30 mouse cellular contexts compared by ENCODE assay signal in genomic region chr1:172657266-172657665, GRCm38 (mm10). TPM values are rescaled to one million over a fixed set of nuclear protein-coding genes. Genes with fewer than 3 reads are reported as not detected.
"Had no signal": no experiment of that assay in that cellular context is flagged by ENCODE, and none has a peak within 500 bp of the region (broad histone marks: within the 10 kb centered on the region; RNA-seq: fewer than 3 reads in every experiment).

No protein-coding gene starts in this region.

- DNase-seq: gastrocnemius, postnatal 14 days; gastrocnemius, postnatal 36 days; heart, adult 11 months; heart, adult 2 months; heart, postnatal 10 days; heart, postnatal 4 days; kidney, adult 18-20 months; kidney, adult 8-10 months; kidney, postnatal 10 days; kidney, postnatal 25 days; kidney, postnatal 4 days; left cerebral cortex, postnatal 4 days; liver had no signal

- H3K4me1 ChIP-seq: hindbrain, embryonic 10.5 days; hindbrain, embryonic 12.5 days; intestine, embryonic 15.5 days; limb, embryonic 12.5 days had no signal

- H3K9ac ChIP-seq: heart, embryonic 12.5 days; hindbrain, embryonic 12.5 days; hindbrain, embryonic 14.5 days; intestine, embryonic 15.5 days; limb, embryonic 12.5 days had no signal

- H3K27ac ChIP-seq: heart, adult 2 months; hindbrain, embryonic 10.5 days; hindbrain, embryonic 12.5 days; hindbrain, embryonic 14.5 days; intestine, embryonic 15.5 days; layer of hippocampus, adult 2 months; left cerebral cortex, adult 2 months; limb, embryonic 12.5 days had no signal

- H3K4me3 ChIP-seq: heart, adult 2 months; heart, embryonic 12.5 days; hindbrain, embryonic 10.5 days; hindbrain, embryonic 12.5 days; intestine, embryonic 15.5 days; layer of hippocampus, adult 2 months; left cerebral cortex, adult 2 months; limb, embryonic 12.5 days had no signal

- H3K36me3 ChIP-seq: heart, embryonic 12.5 days; hindbrain, embryonic 10.5 days; hindbrain, embryonic 12.5 days; intestine, embryonic 15.5 days; limb, embryonic 12.5 days had no signal

- H3K27me3 ChIP-seq: heart, embryonic 12.5 days; hindbrain, embryonic 12.5 days; intestine, embryonic 15.5 days; limb, embryonic 12.5 days had no signal

- H3K4me2 ChIP-seq: heart, embryonic 12.5 days; hindbrain, embryonic 12.5 days; hindbrain, embryonic 14.5 days; intestine, embryonic 15.5 days; limb, embryonic 12.5 days; liver, embryonic 11.5 days had no signal

- H3K9me3 ChIP-seq: heart, embryonic 12.5 days; hindbrain, embryonic 10.5 days; hindbrain, embryonic 12.5 days; intestine, embryonic 15.5 days; limb, embryonic 12.5 days had no signal

- ATAC-seq: hindbrain, embryonic 16.5 days; inflammation-experienced regulatory T-cells, adult 6 months; intestine, embryonic 15.5 days; intestine, postnatal 0 days had no signal

RNA-seq across cellular contexts. Expression of gene Crp, which starts 40.6 kb away (rescaled TPM):
- polyA plus RNA-seq: heart, adult 2 months; heart, embryonic 14.5 days; hindbrain, embryonic 12.5 days; hindbrain, embryonic 16.5 days; inflammation-experienced regulatory T-cells, adult 6 months; limb, embryonic 12.5 days; limb, embryonic 14.5 days had no signal

RNA-seq across cellular contexts. Expression of gene Fcrl6, which starts 54.9 kb away (rescaled TPM):
- polyA plus RNA-seq: heart, adult 2 months; heart, embryonic 12.5 days; heart, embryonic 14.5 days; heart, embryonic 16.5 days; hindbrain, embryonic 10.5 days; intestine, embryonic 15.5 days; intestine, postnatal 0 days; kidney, embryonic 14.5 days; kidney, embryonic 16.5 days had no signal
